Mouse (Mus musculus) lung, embryonic 16.5 days (tissue): Measurements from ENCODE around the gene Palm2. TPM values are rescaled to one million over a fixed set of nuclear protein-coding genes. Genes with fewer than 3 reads are reported as not detected.

Experiments
- ATAC-seq: fragments of 200-750 bp; cut with Nextera tagmentation; 2 replicates; pipeline ENCODE4 v1.8.0; 2017; ENCODE audit warnings: low read depth, mild to moderate bottlenecking, moderate library complexity
- H3K27ac ChIP-seq: fragments of 300-500 bp; sonication (generic); 2 replicates; pipeline ENCODE4 v1.5.1; 2014; ENCODE audit warnings: mild to moderate bottlenecking, control low read depth, low read length
- H3K27me3 ChIP-seq: fragments of 300-500 bp; sonication (generic); 2 replicates; pipeline ENCODE4 v1.6.1; 2014; ENCODE audit warnings: low read depth, low read length, mixed read lengths; ENCODE audit not compliant: control insufficient read depth, insufficient read depth
- H3K36me3 ChIP-seq: fragments of 300-500 bp; sonication (generic); 2 replicates; pipeline ENCODE4 v1.6.1; 2014; ENCODE audit warnings: low read length; ENCODE audit not compliant: control insufficient read depth, insufficient read depth
- H3K4me1 ChIP-seq: fragments of 300-500 bp; sonication (generic); replicated peaks from 2 replicates; pipeline ENCODE4 v1.6.1; 2014; ENCODE audit warnings: low read length, mixed read lengths; ENCODE audit not compliant: control insufficient read depth, insufficient read depth
- H3K4me2 ChIP-seq: fragments of 300-500 bp; sonication (generic); 2 replicates; pipeline ENCODE4 v1.6.1; 2014; ENCODE audit warnings: low read depth, low read length, control low read depth
- H3K4me3 ChIP-seq: fragments of 300-500 bp; sonication (generic); 2 replicates; pipeline ENCODE4 v1.5.1; 2014; ENCODE audit warnings: mild to moderate bottlenecking, low read length, control low read depth
- H3K9ac ChIP-seq: fragments of 300-500 bp; sonication (generic); 2 replicates; pipeline ENCODE4 v1.6.1; 2014; ENCODE audit warnings: low read length, control low read depth
- H3K9me3 ChIP-seq: fragments of 300-500 bp; sonication (generic); 2 replicates; pipeline ENCODE4 v1.6.1; 2016; ENCODE audit warnings: low read length; ENCODE audit not compliant: control insufficient read depth
- WGBS: fragments of 180-500 bp; shearing (Covaris S2); extraction: QIAGEN DNeasy Blood & Tissue Kit; methylation state at CpG from one replicate; pipeline ENCODE4 v1.1.7; 2014; 5-methylcytosine and 5-hydroxymethylcytosine counted together
- polyA plus RNA-seq: library from polyadenylated mRNA; unstranded; fragments of >200 nt; fragmentation: Nextera tagmentation; extraction: Ambion mirVana; gene quantifications from 2 replicates; pipeline ENCODE4 v1.2.1, GENCODE M21; 2015

Palm2 gene
- polyA plus RNA-seq, 1 experiment from 2014 or later: 5.9 TPM

DNA sequence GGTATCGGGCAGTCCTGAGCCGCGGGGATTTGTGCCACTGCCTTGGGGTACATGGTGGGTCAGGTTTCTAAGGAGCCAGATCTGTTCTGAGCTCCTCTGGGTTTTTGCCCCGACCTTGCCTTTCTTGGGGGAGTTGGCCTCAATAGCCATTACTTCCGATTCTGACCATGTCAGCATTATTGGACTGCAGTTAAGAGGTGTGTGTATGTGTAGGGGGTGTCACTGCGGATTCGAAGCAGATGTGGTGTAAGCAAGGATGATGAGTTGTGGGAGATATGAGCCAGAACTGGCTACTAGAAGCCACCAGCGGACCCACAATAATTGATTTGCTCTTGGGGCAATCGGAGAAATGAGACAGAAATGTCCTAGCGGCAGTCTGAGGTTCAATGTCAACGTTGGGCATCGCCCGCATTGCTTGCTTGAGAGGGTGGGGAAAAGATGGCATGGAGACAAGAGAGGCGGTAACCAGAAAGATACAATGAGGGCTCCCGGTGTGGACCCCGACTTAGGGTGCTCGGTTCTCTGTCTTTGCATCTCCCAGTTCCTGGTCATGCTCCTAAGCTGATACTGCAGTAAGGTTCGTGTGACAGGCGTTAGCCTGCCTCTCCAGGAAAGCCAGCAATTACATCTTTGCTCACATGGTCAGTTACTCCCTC is 786 bp downstream of the Palm2 start:
- Histone ChIP-seq H3K27me3 (peaks cover 19% of the 10 kb centered on the region), H3K4me1 (peaks cover 6% of the 10 kb centered on the region), H3K9me3 (no peaks in the 10 kb centered on the region), H3K9ac (peak overlapping the region; percentile 60), H3K36me3 (no peaks in the 10 kb centered on the region), H3K4me2 (peak overlapping the region; percentile 100), H3K27ac (no peak overlapping the region), H3K4me3 (peak overlapping the region; percentile 62)
- peak; percentile 18; the same call in 1 of the 2 replicates for ATAC-seq
- WGBS: 18% methylated on average over 19 of the region's 19 CpGs

DNA sequence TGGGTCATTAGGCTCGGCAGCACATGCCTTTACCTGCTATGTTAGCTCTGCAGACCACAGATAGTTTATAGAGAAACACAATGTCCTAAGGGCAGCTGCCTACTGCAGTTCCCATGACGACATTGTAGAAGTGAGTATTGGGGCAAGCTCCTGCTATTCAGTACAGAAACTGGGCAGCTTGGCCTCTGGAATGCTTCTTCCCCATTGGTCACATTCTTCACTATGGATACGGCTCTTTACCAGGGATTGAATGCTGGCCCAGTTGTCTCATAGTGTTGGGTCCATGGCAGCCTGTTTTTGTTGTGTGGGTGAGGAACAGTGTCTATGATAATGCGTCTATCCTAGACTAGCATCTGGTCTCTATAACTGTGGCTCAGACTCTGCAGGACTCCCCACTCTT is 2.2 kb downstream of the Palm2 start:
- Histone ChIP-seq H3K4me2 (no peak overlapping the region), H3K36me3 (no peaks in the 10 kb centered on the region), H3K9me3 (no peaks in the 10 kb centered on the region; the same call in 1 of the 2 replicates), H3K4me1 (peaks cover 6% of the 10 kb centered on the region), H3K27me3 (peaks cover 19% of the 10 kb centered on the region), H3K27ac (no peak overlapping the region), H3K9ac (no peak overlapping the region), H3K4me3 (no peak overlapping the region)
- WGBS: 48% methylated on average over 4 of the region's 4 CpGs
- no peak for ATAC-seq

DNA sequence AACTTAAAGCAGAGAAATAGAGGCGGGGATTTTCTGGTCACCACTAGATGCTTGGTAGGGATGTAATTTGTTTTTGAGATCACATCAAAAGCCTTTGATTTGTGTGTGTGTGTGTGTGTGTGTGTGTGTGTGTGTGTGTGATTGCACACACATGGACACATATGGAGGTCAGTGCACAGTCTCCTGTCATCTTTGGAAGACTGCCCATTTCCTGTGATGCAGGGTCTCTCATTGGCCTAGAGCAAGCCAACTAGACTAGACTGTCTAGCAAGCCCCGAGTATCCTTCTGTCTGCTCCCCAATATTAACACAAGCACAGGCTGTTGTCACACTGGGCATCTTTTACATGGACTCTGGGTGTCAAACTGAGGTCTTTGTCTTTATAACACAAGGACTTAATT is 12.0 kb downstream of the Palm2 start:
- peak; percentile 56; the same call in 1 of the 2 replicates for ATAC-seq
- H3K27me3 ChIP-seq: no peaks in the 10 kb centered on the region
- no peak overlapping the region for H3K4me2 ChIP-seq
- H3K9me3 ChIP-seq: no peaks in the 10 kb centered on the region; the same call in 1 of the 2 replicates
- no peaks in the 10 kb centered on the region for H3K36me3 ChIP-seq
- no peak overlapping the region for H3K4me3 ChIP-seq
- no peaks in the 10 kb centered on the region for H3K4me1 ChIP-seq
- H3K9ac ChIP-seq: no peak overlapping the region
- WGBS: 44% methylated on average over 2 of the region's 2 CpGs
- no peak overlapping the region for H3K27ac ChIP-seq

- H3K4me2 ChIP-seq: no peak overlapping the region
- H3K36me3 ChIP-seq: no peaks in the 10 kb centered on the region
- H3K9ac ChIP-seq: no peak overlapping the region
- H3K4me1 ChIP-seq: no peaks in the 10 kb centered on the region
- ATAC-seq: no peak
- H3K27me3 ChIP-seq: no peaks in the 10 kb centered on the region
- no peak overlapping the region for H3K4me3 ChIP-seq
- no peaks in the 10 kb centered on the region for H3K9me3 ChIP-seq
- H3K27ac ChIP-seq: no peak overlapping the region
- WGBS: 77% methylated on average over 4 of the region's 4 CpGs
Measured at GRCm38 (mm10) chr4:57446854-57447444, 12.9 kb downstream of the Palm2 start.

DNA sequence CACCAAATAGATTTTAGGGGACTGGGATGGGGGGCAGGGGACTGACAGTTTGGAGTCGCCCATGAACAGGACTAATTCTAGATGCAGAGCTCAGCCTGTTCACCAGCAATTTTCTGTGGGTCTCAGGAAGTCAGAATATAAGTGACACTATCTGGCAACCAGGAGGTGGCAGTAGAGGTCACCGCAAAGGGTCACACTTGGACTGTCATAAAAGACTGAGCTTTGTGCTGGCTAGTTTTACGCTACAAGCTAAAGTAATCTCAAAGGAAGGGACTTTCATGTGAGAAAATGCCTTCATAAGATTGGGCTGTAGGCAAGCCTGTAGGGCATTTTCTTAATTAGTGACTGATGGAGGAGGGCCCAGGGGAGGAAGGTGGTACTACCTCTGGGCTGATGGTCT is 17.8 kb downstream of the Palm2 start:
- Histone ChIP-seq H3K36me3 (no peaks in the 10 kb centered on the region), H3K4me3 (no peak overlapping the region), H3K4me2 (no peak overlapping the region), H3K9ac (no peak overlapping the region), H3K27ac (no peak overlapping the region), H3K27me3 (no peaks in the 10 kb centered on the region), H3K4me1 (no peaks in the 10 kb centered on the region), H3K9me3 (no peaks in the 10 kb centered on the region)
- WGBS: 26% methylated on average over 3 of the region's 3 CpGs
- peak; percentile 84 for ATAC-seq

- H3K27me3 ChIP-seq: no peaks in the 10 kb centered on the region
- no peaks in the 10 kb centered on the region for H3K9me3 ChIP-seq
- no peak for ATAC-seq
- H3K27ac ChIP-seq: no peak overlapping the region
- no peaks in the 10 kb centered on the region for H3K4me1 ChIP-seq
- H3K9ac ChIP-seq: no peak overlapping the region
- no peaks in the 10 kb centered on the region for H3K36me3 ChIP-seq
- no peak overlapping the region for H3K4me3 ChIP-seq
- no peak overlapping the region for H3K4me2 ChIP-seq
- WGBS: 96% methylated on average over 5 of the region's 5 CpGs
Measured at GRCm38 (mm10) chr4:57452661-57453060, 18.6 kb downstream of the Palm2 start.

DNA sequence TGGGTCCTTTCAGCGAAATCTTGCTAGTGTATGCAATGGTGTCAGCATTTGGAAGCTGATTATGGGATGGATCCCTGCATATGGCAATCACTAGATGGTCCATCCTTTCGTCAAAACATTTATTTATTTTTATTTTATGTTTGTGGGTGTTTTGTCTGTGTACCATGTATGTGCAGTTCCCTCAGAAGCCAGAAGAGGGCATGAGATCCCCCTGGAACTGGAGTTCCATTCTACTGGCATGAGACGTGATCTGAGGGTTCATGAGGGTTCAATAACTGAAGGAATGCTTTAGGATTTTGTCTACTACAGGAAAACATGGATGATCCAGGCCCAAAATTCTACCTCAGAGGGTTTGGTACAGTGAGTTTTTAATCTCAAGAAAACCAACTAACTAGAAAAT is 28.3 kb downstream of the Palm2 start:
- no peak for ATAC-seq
- no peak overlapping the region for H3K9ac ChIP-seq

GRCm38 (mm10) chr4:57482435-57482834 is 48.4 kb downstream of the Palm2 start:
- no peak for ATAC-seq
- Histone ChIP-seq H3K9ac (no peak overlapping the region), H3K4me3 (no peak overlapping the region), H3K4me1 (no peaks in the 10 kb centered on the region), H3K36me3 (no peaks in the 10 kb centered on the region), H3K27me3 (no peaks in the 10 kb centered on the region), H3K9me3 (no peaks in the 10 kb centered on the region), H3K4me2 (no peak overlapping the region), H3K27ac (no peak overlapping the region)
- 79% methylated on average over 7 of the region's 7 CpGs for whole genome bisulfite sequencing

More for the DNA sequence above, 28.3 kb downstream of the Palm2 start:
- H3K27me3 ChIP-seq: no peaks in the 10 kb centered on the region
- no peak overlapping the region for H3K27ac ChIP-seq
- 32% methylated on average over 2 of the region's 3 CpGs for WGBS
- H3K4me1 ChIP-seq: 0 out of 2 replicates have a peak, but pooled peaks cover 3% of the 10 kb centered on the region
- H3K9me3 ChIP-seq: no peaks in the 10 kb centered on the region
- no peak overlapping the region for H3K4me2 ChIP-seq
- H3K4me3 ChIP-seq: no peak overlapping the region
- no peaks in the 10 kb centered on the region for H3K36me3 ChIP-seq

GRCm38 (mm10) chr4:57486392-57486791 is 52.3 kb downstream of the Palm2 start:
- H3K4me3 ChIP-seq: no peak overlapping the region
- H3K9me3 ChIP-seq: no peaks in the 10 kb centered on the region
- no peak overlapping the region for H3K4me2 ChIP-seq
- no peak overlapping the region for H3K9ac ChIP-seq
- H3K27ac ChIP-seq: no peak overlapping the region
- WGBS: 74% methylated on average over 3 of the region's 3 CpGs
- H3K4me1 ChIP-seq: peaks cover 3% of the 10 kb centered on the region; the same call in 1 of the 2 replicates
- H3K36me3 ChIP-seq: no peaks in the 10 kb centered on the region
- no peaks in the 10 kb centered on the region for H3K27me3 ChIP-seq
- no peak for ATAC-seq
